Mouse (Mus musculus) erythroblast, embryonic 14.5 days (primary cell): ENCODE data around the gene H1fnt.

Source experiments
- GATA1 ChIP-seq: IDR thresholded peaks from 2 replicates; pipeline ENCODE4 v1.6.1; 2012; ENCODE audit warnings: low read length, inconsistent platforms, mixed read lengths
- TAL1 ChIP-seq: IDR thresholded peaks from 3 replicates; pipeline ENCODE4 v1.6.1; 2012; ENCODE audit warnings: low read length, inconsistent platforms, mixed read lengths

DNA sequence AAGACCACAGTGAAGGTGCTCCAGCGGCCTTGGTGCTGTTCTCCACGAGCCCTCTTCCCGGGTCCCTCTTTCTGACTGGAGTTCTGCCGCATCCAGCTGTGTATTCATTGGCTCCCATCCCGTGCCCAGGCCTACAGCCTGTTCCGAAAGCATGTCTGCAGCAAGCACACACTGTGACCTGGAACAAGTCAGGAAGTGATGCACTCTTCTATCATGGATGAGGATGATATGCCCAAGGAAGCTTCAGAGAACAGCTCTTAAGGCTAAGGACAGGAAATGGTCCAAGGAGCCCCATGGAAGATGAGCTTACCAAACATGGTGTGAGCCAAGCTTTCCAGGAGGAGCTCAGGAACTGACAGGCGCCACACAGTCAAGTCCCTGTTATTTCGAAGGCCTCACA, 36.6 kb upstream of the H1fnt start:
- TF ChIP-seq GATA1 (no peak), TAL1 (no peak)
